ENCODE assay signal across 10 mouse cellular contexts in genomic region chr9:31209502-31209901, GRCm38 (mm10). TPM values are rescaled to one million over a fixed set of nuclear protein-coding genes. Genes with fewer than 3 reads are reported as not detected.
DNase-seq lines count a peak whose midpoint lies in the region; ATAC-seq lines count a peak whose summit lies in the region.
"Had no signal": no experiment of that assay in that cellular context is flagged by ENCODE, and none has a peak within 500 bp of the region (broad histone marks: within the 10 kb centered on the region; RNA-seq: fewer than 3 reads in every experiment).

No protein-coding gene starts in this region.

- no peaks in the 10 kb centered on the region; the same call in 1 of the 2 replicates for H3K27me3 ChIP-seq in erythroblast, embryonic 14.5 days (ENCODE audit: control insufficient read depth)
- no peaks in the 10 kb centered on the region for H3K27me3 ChIP-seq in kidney, embryonic 16.5 days (ENCODE audit: insufficient read depth, low read length)
- H3K27me3 ChIP-seq in forebrain, embryonic 16.5 days (replicated peaks; ENCODE audit: control insufficient read depth, insufficient read depth, low read length), result no peaks in the 10 kb centered on the region
- H3K27me3 ChIP-seq in midbrain, embryonic 12.5 days, result no peaks in the 10 kb centered on the region
- H3K27me3 ChIP-seq: stomach, embryonic 15.5 days had no signal

- no peak for ATAC-seq in erythroblast, adult 5-6 weeks (replicated peaks; ENCODE audit: low FRiP score, poor library complexity, severe bottlenecking)
- ATAC-seq in kidney, embryonic 16.5 days (ENCODE audit: low FRiP score, low TSS enrichment), result no peak
- ATAC-seq in forebrain, embryonic 16.5 days, result no peak
- no peak for ATAC-seq in midbrain, embryonic 12.5 days (ENCODE audit: low FRiP score, low read depth)
- no peak for ATAC-seq in granulocyte monocyte progenitor cell, adult 5-6 weeks (replicated peaks; ENCODE audit: poor library complexity, severe bottlenecking)

- no peaks in the 10 kb centered on the region for H3K9me3 ChIP-seq in erythroblast, embryonic 14.5 days (ENCODE audit: control insufficient read depth, low read length)
- no peaks in the 10 kb centered on the region for H3K9me3 ChIP-seq in kidney, embryonic 16.5 days (ENCODE audit: low read length)
- no peaks in the 10 kb centered on the region for H3K9me3 ChIP-seq in forebrain, embryonic 16.5 days (ENCODE audit: control insufficient read depth, low read length)
- no peaks in the 10 kb centered on the region for H3K9me3 ChIP-seq in midbrain, embryonic 12.5 days
- H3K9me3 ChIP-seq: stomach, embryonic 15.5 days had no signal

- H3K27ac ChIP-seq in kidney, embryonic 16.5 days (ENCODE audit: low read length), result no peak overlapping the region
- H3K27ac ChIP-seq in forebrain, embryonic 16.5 days (ENCODE audit: low read length), result no peak overlapping the region
- H3K27ac ChIP-seq in midbrain, embryonic 12.5 days (replicated peaks), result no peak overlapping the region
- H3K27ac ChIP-seq: macrophage; stomach, embryonic 15.5 days had no signal

- H3K9ac ChIP-seq in kidney, embryonic 16.5 days (replicated peaks; ENCODE audit: low read length), result no peak overlapping the region
- no peak overlapping the region for H3K9ac ChIP-seq in forebrain, embryonic 16.5 days (replicated peaks; ENCODE audit: low read depth, low read length)
- H3K9ac ChIP-seq in midbrain, embryonic 12.5 days (replicated peaks), result no peak overlapping the region
- H3K9ac ChIP-seq: stomach, embryonic 15.5 days had no signal

- no peak for DNase-seq in kidney, postnatal 10 days
- DNase-seq in adrenal gland, postnatal 10 days, result no peak

- H3K4me2 ChIP-seq in kidney, embryonic 16.5 days (replicated peaks; ENCODE audit: low read depth, low read length), result peak overlapping the region; percentile 27; the same call in 1 of the 2 replicates
- peak overlapping the region; percentile 1; the same call in 1 of the 2 replicates for H3K4me2 ChIP-seq in forebrain, embryonic 16.5 days (ENCODE audit: low read length)
- peak overlapping the region; percentile 26; the same call in 1 of the 2 replicates for H3K4me2 ChIP-seq in midbrain, embryonic 12.5 days (replicated peaks)

- peaks cover 65% of the 10 kb centered on the region for H3K4me1 ChIP-seq in erythroblast, embryonic 14.5 days (ENCODE audit: control insufficient read depth)
- peaks cover 41% of the 10 kb centered on the region for H3K4me1 ChIP-seq in kidney, embryonic 16.5 days (ENCODE audit: insufficient read depth, low read length)
- peaks cover 30% of the 10 kb centered on the region for H3K4me1 ChIP-seq in forebrain, embryonic 16.5 days (replicated peaks; ENCODE audit: control insufficient read depth, insufficient read depth, low read length)
- H3K4me1 ChIP-seq in midbrain, embryonic 12.5 days, result peaks cover 25% of the 10 kb centered on the region

- H3K4me3 ChIP-seq in erythroblast, embryonic 14.5 days (replicated peaks), result peak overlapping the region; percentile 99
- no peak overlapping the region for H3K4me3 ChIP-seq in kidney, embryonic 16.5 days (ENCODE audit: low read length)
- no peak overlapping the region for H3K4me3 ChIP-seq in forebrain, embryonic 16.5 days (replicated peaks; ENCODE audit: low read length)
- H3K4me3 ChIP-seq in midbrain, embryonic 12.5 days, result no peak overlapping the region
- H3K4me3 ChIP-seq: stomach, embryonic 15.5 days had no signal

- H3K36me3 ChIP-seq in erythroblast, embryonic 14.5 days (ENCODE audit: control insufficient read depth), result peaks cover 29% of the 10 kb centered on the region
- H3K36me3 ChIP-seq in kidney, embryonic 16.5 days (ENCODE audit: insufficient read depth, low read length), result no peaks in the 10 kb centered on the region
- H3K36me3 ChIP-seq in forebrain, embryonic 16.5 days (ENCODE audit: control insufficient read depth, insufficient read depth), result no peaks in the 10 kb centered on the region
- no peaks in the 10 kb centered on the region for H3K36me3 ChIP-seq in midbrain, embryonic 12.5 days
- H3K36me3 ChIP-seq: stomach, embryonic 15.5 days had no signal

- WGBS in kidney, embryonic 16.5 days, result 100% methylated on average over 1 of the region's 1 CpGs
- 67% methylated on average over 1 of the region's 1 CpGs for WGBS in forebrain, embryonic 16.5 days
- 91% methylated on average over 1 of the region's 1 CpGs for WGBS in midbrain, embryonic 12.5 days

RNA-seq across cellular contexts. Expression of gene Aplp2, which starts 2.1 kb away (rescaled TPM):
- 2.6 and 3.5 TPM in 2 replicates for polyA plus RNA-seq in erythroblast, embryonic 14.5 days (2012)
- total RNA-seq in erythroblast, adult 5-6 weeks (2015; ENCODE audit: low replicate concordance), result 117 and 165 TPM in 2 replicates
- 209 and 318 TPM in 2 replicates for total RNA-seq in erythroblast, adult 5-6 weeks (2017; ENCODE audit: low replicate concordance)
- 405 and 416 TPM in 2 replicates for polyA plus RNA-seq in kidney, embryonic 16.5 days (2015; fragmentation: Nextera tagmentation; extraction: Ambion mirVana)
- polyA plus RNA-seq in forebrain, embryonic 16.5 days (2015; fragmentation: Nextera tagmentation; extraction: Ambion mirVana), result 275 and 276 TPM in 2 replicates
- polyA plus RNA-seq in midbrain, embryonic 12.5 days (2016; fragmentation: Nextera tagmentation; extraction: Ambion mirVana), result 252 and 255 TPM in 2 replicates
- 100 to 1,000 TPM; 528 to 532 TPM for total RNA-seq in adrenal gland, postnatal 10 days (2021)
- total RNA-seq in granulocyte monocyte progenitor cell, adult 5-6 weeks (2014; fragmentation: Nextera tagmentation), result 28.1 and 32.6 TPM in 2 replicates
- total RNA-seq in granulocyte monocyte progenitor cell, adult 5-6 weeks (2017), result 34.1 and 34.9 TPM in 2 replicates

Comparison
In these comparisons a context has a peak if more than half of its experiments do, and no peak if none do; other contexts are left out.
1. RNA of gene Aplp2, which starts 2.1 kb away (polyA plus RNA-seq): 405 to 416 TPM in kidney, embryonic 16.5 days, 275 to 276 TPM in forebrain, embryonic 16.5 days and 252 to 255 TPM in midbrain, embryonic 12.5 days; 2.6 to 3.5 TPM in erythroblast, embryonic 14.5 days; every median in the first group is over 10 times any median in the second.
2. Peak in every context shown above with its lines, with median percentiles within 50 percentile points of each other: H3K4me2 ChIP-seq.